Mouse (Mus musculus) kidney, adult 2 months (tissue): ENCODE measurements around the gene Steap3.

Source experiments
- CTCF ChIP-seq: fragments of 200-500 bp; conservative IDR thresholded peaks from 2 replicates; pipeline ENCODE4 v1.5.1; 2011; ENCODE audit warnings: low read depth, mild to moderate bottlenecking, control low read depth, low read length, moderate library complexity, mixed read lengths; ENCODE audit not compliant: insufficient read depth, insufficient read length
- POLR2A ChIP-seq: fragments of 200-500 bp; IDR thresholded peaks from one replicate; pipeline ENCODE4 v1.6.1; 2011; ENCODE audit warnings: low read depth, low read length, control low read depth

DNA sequence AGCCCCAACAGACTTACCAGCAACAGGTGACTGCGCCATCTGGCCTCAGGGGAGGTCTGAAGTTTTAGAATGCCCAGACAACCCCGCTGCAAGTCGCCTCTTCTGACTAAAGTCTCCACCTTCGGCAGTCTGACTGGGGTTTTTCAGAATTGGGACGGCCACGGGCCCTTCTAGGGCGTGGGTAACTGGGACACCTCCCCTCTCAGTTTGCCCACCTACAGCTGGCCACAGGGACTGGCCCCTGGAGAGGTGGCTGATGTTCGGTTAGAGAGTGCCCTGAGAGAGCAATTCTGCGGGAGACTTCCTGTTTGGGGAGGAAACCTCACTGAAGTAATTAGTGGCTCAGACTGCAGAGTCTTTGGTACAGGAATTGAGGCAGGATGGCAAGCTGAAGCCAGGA is 13.8 kb downstream of the Steap3 start:
- TF ChIP-seq CTCF (no peak), POLR2A (no peak)
